In the genomic region with DNA sequence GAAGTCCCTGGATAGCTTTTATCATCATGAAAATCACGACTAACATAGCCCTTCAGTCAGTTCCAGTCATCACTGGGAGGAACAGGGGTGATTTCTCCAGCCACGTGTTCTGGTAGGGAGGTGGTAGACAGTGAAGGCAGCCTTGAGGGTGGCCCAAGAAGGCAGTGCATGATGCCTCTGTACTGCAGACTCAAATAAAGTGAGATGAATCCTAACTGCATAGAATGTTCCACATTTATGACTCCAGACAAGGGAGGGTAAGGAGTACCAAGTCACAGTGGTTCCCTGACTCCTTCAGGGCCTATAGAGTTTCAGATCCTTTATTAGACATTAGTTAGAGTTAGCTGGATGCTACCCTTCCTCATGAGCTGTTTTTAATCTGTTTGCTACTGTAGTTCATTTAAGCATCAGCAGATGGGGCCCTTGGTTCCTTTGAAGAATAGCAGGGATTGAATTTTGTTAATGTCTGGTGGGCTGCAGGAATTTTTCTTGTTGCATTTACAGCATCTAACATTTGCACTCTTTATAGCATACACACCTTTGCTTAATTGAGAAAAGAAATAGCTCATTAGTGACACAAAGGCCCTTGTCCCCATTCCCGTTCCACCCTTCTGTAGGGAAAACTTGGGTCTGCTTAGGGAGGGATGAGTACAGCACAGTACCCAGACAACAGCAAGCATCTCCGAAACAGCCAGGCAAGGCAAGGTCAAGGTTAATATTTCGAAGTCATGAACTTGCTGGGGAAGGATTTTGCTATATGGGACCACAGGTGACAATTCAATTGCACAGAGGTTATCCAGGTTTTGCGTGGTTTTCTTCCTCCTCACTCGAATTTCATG, we compare ENCODE assay signal across 8 mouse cellular contexts.
A peak's percentile ranks its signal among the peaks of the same experiment; 100 is the strongest.
DNase-seq lines count a peak whose midpoint lies in the region; ATAC-seq and TF ChIP-seq lines count a peak whose summit lies in the region.
"Had no signal": no experiment of that assay in that cellular context is flagged by ENCODE, and none has a peak within 500 bp of the region (broad histone marks: within the 10 kb centered on the region; RNA-seq: fewer than 3 reads in every experiment).

No protein-coding gene starts in this region.

- H3K9me3 ChIP-seq in hindbrain, embryonic 15.5 days: no peaks in the 10 kb centered on the region
- H3K9me3 ChIP-seq in hindbrain, embryonic 12.5 days (replicated peaks): no peaks in the 10 kb centered on the region
- H3K9me3 ChIP-seq in neural tube, embryonic 12.5 days: no peaks in the 10 kb centered on the region
- H3K9me3 ChIP-seq in forebrain, postnatal 0 days (ENCODE audit: low read length): no peaks in the 10 kb centered on the region

- no peak overlapping the region for H3K4me2 ChIP-seq in hindbrain, embryonic 15.5 days
- no peak overlapping the region for H3K4me2 ChIP-seq in hindbrain, embryonic 12.5 days (replicated peaks)
- H3K4me2 ChIP-seq in neural tube, embryonic 12.5 days (replicated peaks): no peak overlapping the region
- H3K4me2 ChIP-seq in forebrain, postnatal 0 days (ENCODE audit: low read depth): no peak overlapping the region

- DNase-seq in neural tube, embryonic 10.5 days (ENCODE audit: extremely low spot score, low spot score): no peak
- DNase-seq in forebrain, postnatal 0 days: peak; percentile 81
- DNase-seq in right cerebral cortex, postnatal 4 days: peak; percentile 10
- DNase-seq in MN1 (ENCODE audit: low spot score): no peak

- H3K4me3 ChIP-seq in hindbrain, embryonic 15.5 days: no peak overlapping the region
- no peak overlapping the region for H3K4me3 ChIP-seq in hindbrain, embryonic 12.5 days
- H3K4me3 ChIP-seq in neural tube, embryonic 12.5 days: no peak overlapping the region
- no peak overlapping the region for H3K4me3 ChIP-seq in forebrain, postnatal 0 days (ENCODE audit: low read depth, low read length)
- H3K4me3 ChIP-seq: myocyte had no signal

- TF ChIP-seq CTCF in forebrain, postnatal 0 days (IDR thresholded peaks at IDR 0.05; ENCODE audit: low read depth): peak; percentile 80

- H3K9ac ChIP-seq in hindbrain, embryonic 15.5 days: no peak overlapping the region
- no peak overlapping the region for H3K9ac ChIP-seq in hindbrain, embryonic 12.5 days
- H3K9ac ChIP-seq in neural tube, embryonic 12.5 days: no peak overlapping the region
- H3K9ac ChIP-seq in forebrain, postnatal 0 days: no peak overlapping the region

- H3K4me1 ChIP-seq in hindbrain, embryonic 15.5 days (replicated peaks): no peaks in the 10 kb centered on the region
- H3K4me1 ChIP-seq in hindbrain, embryonic 12.5 days: no peaks in the 10 kb centered on the region
- no peaks in the 10 kb centered on the region for H3K4me1 ChIP-seq in neural tube, embryonic 12.5 days
- H3K4me1 ChIP-seq in forebrain, postnatal 0 days (ENCODE audit: insufficient read depth): peaks cover 9% of the 10 kb centered on the region; the same call in 1 of the 2 replicates

- 71% methylated on average over 7 of the region's 7 CpGs for WGBS in hindbrain, embryonic 15.5 days
- 76% methylated on average over 7 of the region's 7 CpGs for WGBS in hindbrain, embryonic 12.5 days
- whole genome bisulfite sequencing in neural tube, embryonic 12.5 days: 78% methylated on average over 7 of the region's 7 CpGs
- WGBS in forebrain, postnatal 0 days: 71% methylated on average over 7 of the region's 7 CpGs

- H3K27ac ChIP-seq in hindbrain, embryonic 15.5 days (replicated peaks): no peak overlapping the region
- no peak overlapping the region for H3K27ac ChIP-seq in hindbrain, embryonic 12.5 days
- no peak overlapping the region for H3K27ac ChIP-seq in neural tube, embryonic 12.5 days
- H3K27ac ChIP-seq in forebrain, postnatal 0 days (ENCODE audit: low read depth, low read length): no peak overlapping the region

- peak; percentile 63; the same call in 1 of the 2 replicates for ATAC-seq in hindbrain, embryonic 15.5 days (ENCODE audit: low FRiP score, low read depth)
- no peak for ATAC-seq in hindbrain, embryonic 12.5 days (ENCODE audit: low FRiP score)
- peak; percentile 37; the same call in 1 of the 2 replicates for ATAC-seq in neural tube, embryonic 12.5 days (ENCODE audit: low FRiP score, low read depth)
- peak; percentile 50; the same call in 1 of the 2 replicates for ATAC-seq in forebrain, postnatal 0 days

- no peaks in the 10 kb centered on the region for H3K27me3 ChIP-seq in hindbrain, embryonic 15.5 days
- H3K27me3 ChIP-seq in hindbrain, embryonic 12.5 days: no peaks in the 10 kb centered on the region
- no peaks in the 10 kb centered on the region for H3K27me3 ChIP-seq in neural tube, embryonic 12.5 days (replicated peaks)
- H3K27me3 ChIP-seq in forebrain, postnatal 0 days (ENCODE audit: insufficient read depth, low read length): no peaks in the 10 kb centered on the region

- no peaks in the 10 kb centered on the region for H3K36me3 ChIP-seq in hindbrain, embryonic 15.5 days
- H3K36me3 ChIP-seq in hindbrain, embryonic 12.5 days: no peaks in the 10 kb centered on the region
- no peaks in the 10 kb centered on the region for H3K36me3 ChIP-seq in neural tube, embryonic 12.5 days
- no peaks in the 10 kb centered on the region for H3K36me3 ChIP-seq in forebrain, postnatal 0 days (ENCODE audit: insufficient read depth)

Comparison
In these comparisons a context has a peak if more than half of its experiments do, and no peak if none do; other contexts are left out.
1. DNase-seq: peak in forebrain, postnatal 0 days (single experiment) and right cerebral cortex, postnatal 4 days (single experiment); none in neural tube, embryonic 10.5 days (single experiment) and MN1 (single experiment).